13 mouse cellular contexts compared by ENCODE assay signal in genomic region chr9:66626661-66627060, GRCm38 (mm10). TPM values are rescaled to one million over a fixed set of nuclear protein-coding genes. Genes with fewer than 3 reads are reported as not detected.
DNase-seq lines count a peak whose midpoint lies in the region; TF ChIP-seq lines count a peak whose summit lies in the region.
"Had no signal": no experiment of that assay in that cellular context is flagged by ENCODE, and none has a peak within 500 bp of the region (broad histone marks: within the 10 kb centered on the region; RNA-seq: fewer than 3 reads in every experiment).

No protein-coding gene starts in this region.

- H3K36me3 ChIP-seq in heart, adult 2 months (ENCODE audit: control insufficient read depth, insufficient read depth, low read length) = no peaks in the 10 kb centered on the region
- H3K36me3 ChIP-seq: G1E had no signal

- no peak overlapping the region for H3K27ac ChIP-seq in heart, adult 2 months

- TF ChIP-seq CTCF in heart, adult 2 months (IDR thresholded peaks at IDR 0.05) = no peak

- no peaks in the 10 kb centered on the region for H3K79me2 ChIP-seq in heart, adult 2 months (replicated peaks; ENCODE audit: control insufficient read depth, insufficient read depth, low read length)

- TF ChIP-seq EP300 in heart, adult 2 months (IDR thresholded peaks at IDR 0.05; ENCODE audit: insufficient read depth, low read depth, low read length) = no peak

- DNase-seq in heart, adult 11 months = peak; percentile 89
- DNase-seq in heart, adult 2 months = no peak
- peak; percentile 71 for DNase-seq in ovary, adult 18-20 months (ENCODE audit: low spot score)
- no peak for DNase-seq in ovary, postnatal 14 days (ENCODE audit: low spot score)
- peak; percentile 86 for DNase-seq in kidney, postnatal 14 days
- DNase-seq in lung, postnatal 36 days = peak; percentile 55
- DNase-seq in left cerebral cortex, adult 9 months (ENCODE audit: low spot score in 2 of 2) = no peak
- no peak for DNase-seq in spleen, adult 12 weeks (ENCODE audit: low spot score)
- DNase-seq: cerebellum, adult 9-11 months; heart, postnatal 14 days; layer of hippocampus, postnatal 36 days; thymus, adult 2 months had no signal

- 66% methylated on average over 5 of the region's 5 CpGs for WGBS in heart, adult 2 months

- H3K4me3 ChIP-seq in heart, adult 2 months = no peak overlapping the region

- intact Hi-C loops in heart, adult 2 months (cut with DNase I) = no loop called here

- H3K4me1 ChIP-seq in heart, adult 2 months (ENCODE audit: control insufficient read depth, insufficient read depth, low read length) = peaks cover 5% of the 10 kb centered on the region

- H3K27me3 ChIP-seq in heart, adult 2 months (ENCODE audit: control insufficient read depth, insufficient read depth, low read length) = no peaks in the 10 kb centered on the region

- H3K9ac ChIP-seq in heart, adult 2 months (ENCODE audit: low read depth, low read length) = no peak overlapping the region

- no peak for TF ChIP-seq POLR2A in heart, adult 2 months (IDR thresholded peaks at IDR 0.05; ENCODE audit: insufficient read depth, low read depth, low read length)

RNA-seq across cellular contexts. Expression of gene Usp3, which starts 33.7 kb away (rescaled TPM):
- total RNA-seq in heart, adult 2 months (2021) = 10 to 100 TPM; 20.6 to 20.7 TPM
- polyA plus RNA-seq in heart, adult 2 months (2012; rRNA removed) = 7.2 and 10.2 TPM in 2 replicates

Comparison
In these comparisons a context has a peak if more than half of its experiments do, and no peak if none do; other contexts are left out.
1. DNase-seq: peak in heart, adult 11 months (single experiment), ovary, adult 18-20 months (single experiment), kidney, postnatal 14 days (single experiment) and lung, postnatal 36 days (single experiment); none in heart, adult 2 months (0 of 2), ovary, postnatal 14 days (single experiment), left cerebral cortex, adult 9 months (0 of 2) and spleen, adult 12 weeks (single experiment).